Mouse (Mus musculus) midbrain, embryonic 11.5 days (tissue): ENCODE measurements at regions not wholly inside any gene's neighbourhood (a gene's known extent, or its start where the extent isn't known, plus 50 kb on each side); places are given as distances from the start of the nearest gene placed in this dataset.

Experiments
- ATAC-seq: fragments of 200-750 bp; cut with Nextera tagmentation; 2 replicates; pipeline ENCODE4 v1.8.0; 2017; ENCODE audit warnings: moderate TSS enrichment, moderate library complexity; ENCODE audit not compliant: low FRiP score
- DNase-seq: peaks from one replicate; pipeline ENCODE4 v3.0.0; 2015; ENCODE audit warnings: low spot score; ENCODE audit errors: missing footprints
- H3K27ac ChIP-seq: fragments of 300-500 bp; sonication (generic); 2 replicates; pipeline ENCODE4 v1.5.1; 2014; ENCODE audit warnings: low read depth, low read length
- H3K27me3 ChIP-seq: fragments of 300-500 bp; sonication (generic); 2 replicates; pipeline ENCODE4 v1.6.1; 2014; ENCODE audit warnings: mild to moderate bottlenecking, low read length, moderate library complexity, mixed read lengths; ENCODE audit not compliant: control insufficient read depth, insufficient read depth
- H3K36me3 ChIP-seq: fragments of 300-500 bp; sonication (generic); 2 replicates; pipeline ENCODE4 v1.6.1; 2014; ENCODE audit warnings: mild to moderate bottlenecking, low read length, moderate library complexity, mixed read lengths; ENCODE audit not compliant: control insufficient read depth, insufficient read depth
- H3K4me1 ChIP-seq: fragments of 300-500 bp; sonication (generic); 2 replicates; pipeline ENCODE4 v1.6.1; 2014; ENCODE audit warnings: low read length; ENCODE audit not compliant: control insufficient read depth, insufficient read depth
- H3K4me2 ChIP-seq: fragments of 300-500 bp; sonication (generic); 2 replicates; pipeline ENCODE4 v1.6.1; 2014; ENCODE audit warnings: mild to moderate bottlenecking, moderate library complexity
- H3K4me3 ChIP-seq: fragments of 300-500 bp; sonication (generic); 2 replicates; pipeline ENCODE4 v1.5.1; 2014; ENCODE audit warnings: low read depth, low read length
- H3K9ac ChIP-seq: fragments of 300-500 bp; sonication (generic); 2 replicates; pipeline ENCODE4 v1.6.1; 2014; ENCODE audit warnings: low read length
- H3K9me3 ChIP-seq: fragments of 300-500 bp; sonication (generic); 2 replicates; pipeline ENCODE4 v1.6.1; 2016; ENCODE audit warnings: low read length; ENCODE audit not compliant: control insufficient read depth
- WGBS: fragments of 180-500 bp; shearing (Covaris S2); extraction: QIAGEN DNeasy Blood & Tissue Kit; methylation state at CpG from one replicate; pipeline ENCODE4 v1.1.7; 2014; 5-methylcytosine and 5-hydroxymethylcytosine counted together

GRCm38 (mm10) chr4:12700189-12700588 is 528.4 kb upstream of the Fam92a start:
- Histone ChIP-seq H3K9ac (no peak overlapping the region), H3K27ac (no peak overlapping the region), H3K36me3 (no peaks in the 10 kb centered on the region), H3K9me3 (no peaks in the 10 kb centered on the region), H3K4me3 (no peak overlapping the region), H3K4me1 (no peaks in the 10 kb centered on the region), H3K27me3 (no peaks in the 10 kb centered on the region), H3K4me2 (no peak overlapping the region)
- no peak for DNase-seq
- WGBS = 83% methylated on average over 1 of the region's 1 CpGs
- no peak for ATAC-seq

- ATAC-seq (no peak), DNase-seq (no peak)
- Histone ChIP-seq H3K4me1 (no peaks in the 10 kb centered on the region), H3K9me3 (no peaks in the 10 kb centered on the region), H3K4me2 (no peak overlapping the region), H3K36me3 (no peaks in the 10 kb centered on the region), H3K27ac (no peak overlapping the region), H3K4me3 (no peak overlapping the region), H3K27me3 (no peaks in the 10 kb centered on the region), H3K9ac (no peak overlapping the region)
- WGBS = 89% methylated on average over 3 of the region's 3 CpGs
Measured at GRCm38 (mm10) chr4:12677814-12678213, 506.0 kb upstream of the Fam92a start.

- no peak overlapping the region for H3K4me3 ChIP-seq
- WGBS = 81% methylated on average over 7 of the region's 7 CpGs
- ATAC-seq = no peak
Measured at GRCm38 (mm10) chr4:12671399-12671798, 499.6 kb upstream of the Fam92a start.

GRCm38 (mm10) chr4:12663176-12663575 is 491.4 kb upstream of the Fam92a start:
- Histone ChIP-seq H3K4me2 (no peak overlapping the region), H3K4me1 (peaks cover 4% of the 10 kb centered on the region; the same call in 1 of the 2 replicates), H3K9ac (no peak overlapping the region), H3K4me3 (no peak overlapping the region), H3K9me3 (no peaks in the 10 kb centered on the region), H3K36me3 (no peaks in the 10 kb centered on the region), H3K27ac (no peak overlapping the region), H3K27me3 (no peaks in the 10 kb centered on the region)
- ATAC-seq (no peak), DNase-seq (no peak)
- 14% methylated on average over 2 of the region's 2 CpGs for WGBS

More at GRCm38 (mm10) chr4:12671399-12671798, 499.6 kb upstream of the Fam92a start:
- no peak overlapping the region for H3K4me2 ChIP-seq
- H3K36me3 ChIP-seq = no peaks in the 10 kb centered on the region
- H3K9ac ChIP-seq = no peak overlapping the region
- H3K27me3 ChIP-seq = no peaks in the 10 kb centered on the region
- no peak for DNase-seq
- no peaks in the 10 kb centered on the region for H3K4me1 ChIP-seq
- H3K9me3 ChIP-seq = no peaks in the 10 kb centered on the region
- no peak overlapping the region for H3K27ac ChIP-seq

GRCm38 (mm10) chr4:12662683-12663082 is 490.9 kb upstream of the Fam92a start:
- Histone ChIP-seq H3K36me3 (no peaks in the 10 kb centered on the region), H3K4me1 (peaks cover 7% of the 10 kb centered on the region; the same call in 1 of the 2 replicates), H3K4me2 (no peak overlapping the region), H3K9me3 (no peaks in the 10 kb centered on the region), H3K9ac (no peak overlapping the region), H3K27me3 (no peaks in the 10 kb centered on the region), H3K4me3 (no peak overlapping the region), H3K27ac (no peak overlapping the region)
- DNase-seq = peak; percentile 2
- WGBS = 64% methylated on average over 1 of the region's 1 CpGs
- ATAC-seq = no peak

GRCm38 (mm10) chr4:12659084-12659483 is 487.3 kb upstream of the Fam92a start:
- no peak for ATAC-seq
- Histone ChIP-seq H3K9me3 (no peaks in the 10 kb centered on the region), H3K27ac (no peak overlapping the region), H3K4me1 (peaks cover 22% of the 10 kb centered on the region), H3K4me2 (no peak overlapping the region), H3K4me3 (no peak overlapping the region), H3K9ac (no peak overlapping the region), H3K27me3 (no peaks in the 10 kb centered on the region), H3K36me3 (no peaks in the 10 kb centered on the region)
- DNase-seq = peak; percentile 79
- WGBS = 13% methylated on average over 1 of the region's 1 CpGs

GRCm38 (mm10) chr4:12658594-12658993 is 486.8 kb upstream of the Fam92a start:
- peaks cover 22% of the 10 kb centered on the region for H3K4me1 ChIP-seq
- no peaks in the 10 kb centered on the region for H3K27me3 ChIP-seq
- no peaks in the 10 kb centered on the region for H3K36me3 ChIP-seq
- no peak overlapping the region for H3K4me3 ChIP-seq
- H3K9me3 ChIP-seq = no peaks in the 10 kb centered on the region
- ATAC-seq = peak; percentile 58
- H3K27ac ChIP-seq = no peak overlapping the region
- 1% methylated on average over 6 of the region's 6 CpGs for WGBS
- DNase-seq = peak; percentile 90
- no peak overlapping the region for H3K9ac ChIP-seq
- H3K4me2 ChIP-seq = no peak overlapping the region

- Histone ChIP-seq H3K4me3 (no peak overlapping the region), H3K27me3 (no peaks in the 10 kb centered on the region), H3K9me3 (no peaks in the 10 kb centered on the region), H3K4me2 (no peak overlapping the region), H3K36me3 (no peaks in the 10 kb centered on the region), H3K9ac (no peak overlapping the region), H3K27ac (no peak overlapping the region), H3K4me1 (peaks cover 22% of the 10 kb centered on the region)
- WGBS = 80% methylated on average over 1 of the region's 1 CpGs
- ATAC-seq (peak; percentile 62; the same call in 1 of the 2 replicates), DNase-seq (peak; percentile 86)
Measured at GRCm38 (mm10) chr4:12657820-12658219, 486.0 kb upstream of the Fam92a start.

GRCm38 (mm10) chr4:12656924-12657603 is 485.2 kb upstream of the Fam92a start:
- no peak overlapping the region for H3K27ac ChIP-seq
- no peaks in the 10 kb centered on the region for H3K27me3 ChIP-seq
- H3K4me3 ChIP-seq = no peak overlapping the region
- 86% methylated on average over 6 of the region's 6 CpGs for WGBS
- H3K9ac ChIP-seq = no peak overlapping the region
- peaks cover 22% of the 10 kb centered on the region for H3K4me1 ChIP-seq
- no peak overlapping the region for H3K4me2 ChIP-seq
- no peaks in the 10 kb centered on the region for H3K36me3 ChIP-seq
- DNase-seq (peak; percentile 78), ATAC-seq (no peak)
- H3K9me3 ChIP-seq = no peaks in the 10 kb centered on the region
